11 mouse cellular contexts compared by ENCODE assay signal in the genomic region with DNA sequence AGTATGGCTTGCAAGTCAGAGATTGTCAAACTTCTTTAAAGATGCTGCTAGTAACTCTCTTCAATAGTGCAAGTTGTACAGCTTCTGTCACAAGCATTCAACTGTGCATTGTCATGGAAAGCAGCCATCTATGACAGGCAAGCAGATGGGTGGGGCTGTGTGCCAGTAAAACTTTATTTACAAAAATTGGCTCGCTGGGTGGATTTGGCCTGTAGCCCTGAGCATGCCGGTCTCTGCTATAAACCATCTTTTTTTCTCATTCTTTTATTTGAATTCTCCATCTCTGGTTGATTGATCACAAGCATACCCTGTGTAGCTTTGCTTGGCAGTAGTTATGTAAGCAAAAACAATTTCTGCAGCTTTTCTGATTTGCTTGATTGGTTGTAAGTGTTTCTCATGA.
DNase-seq lines count a peak whose midpoint lies in the region; ATAC-seq lines count a peak whose summit lies in the region.
"Had no signal": no experiment of that assay in that cellular context is flagged by ENCODE, and none has a peak within 500 bp of the region (broad histone marks: within the 10 kb centered on the region; RNA-seq: fewer than 3 reads in every experiment).

No protein-coding gene starts in this region.

- ATAC-seq in frontal cortex, adult (ENCODE audit: low TSS enrichment) = peak; percentile 34
- 0 out of 2 replicates have a peak, but pooled peaks have one; percentile 67 for ATAC-seq in neural tube, embryonic 13.5 days (ENCODE audit: low read depth)
- no peak for ATAC-seq in kidney, embryonic 14.5 days (ENCODE audit: low FRiP score, low TSS enrichment)
- ATAC-seq: CD4-positive, CD25-positive, alpha-beta regulatory T cell, adult 4 months; liver, embryonic 12.5 days had no signal

- peaks cover 7% of the 10 kb centered on the region; the same call in 1 of the 2 replicates for H3K4me1 ChIP-seq in neural tube, embryonic 13.5 days (replicated peaks)
- no peaks in the 10 kb centered on the region for H3K4me1 ChIP-seq in kidney, embryonic 14.5 days (ENCODE audit: control insufficient read depth, insufficient read depth, low read length)
- H3K4me1 ChIP-seq in limb, embryonic 10.5 days = peaks cover 14% of the 10 kb centered on the region
- H3K4me1 ChIP-seq: liver, embryonic 12.5 days had no signal

- no peaks in the 10 kb centered on the region; the same call in 1 of the 2 replicates for H3K9me3 ChIP-seq in neural tube, embryonic 13.5 days
- H3K9me3 ChIP-seq in kidney, embryonic 14.5 days (ENCODE audit: control insufficient read depth, low read length) = no peaks in the 10 kb centered on the region
- no peaks in the 10 kb centered on the region for H3K9me3 ChIP-seq in limb, embryonic 10.5 days (replicated peaks)
- H3K9me3 ChIP-seq: liver, embryonic 12.5 days had no signal

- H3K4me3 ChIP-seq in neural tube, embryonic 13.5 days = no peak overlapping the region
- H3K4me3 ChIP-seq in kidney, embryonic 14.5 days (ENCODE audit: low read length) = no peak overlapping the region
- no peak overlapping the region for H3K4me3 ChIP-seq in limb, embryonic 10.5 days
- H3K4me3 ChIP-seq: liver, embryonic 12.5 days had no signal

- no peak overlapping the region for H3K4me2 ChIP-seq in neural tube, embryonic 13.5 days
- no peak overlapping the region for H3K4me2 ChIP-seq in kidney, embryonic 14.5 days (replicated peaks; ENCODE audit: low read depth, low read length)
- H3K4me2 ChIP-seq: liver, embryonic 12.5 days had no signal

- 58% methylated on average over 2 of the region's 2 CpGs for WGBS in neural tube, embryonic 13.5 days
- WGBS in kidney, embryonic 14.5 days = 56% methylated on average over 2 of the region's 2 CpGs
- WGBS in limb, embryonic 10.5 days = 89% methylated on average over 2 of the region's 2 CpGs

- H3K27me3 ChIP-seq in neural tube, embryonic 13.5 days = no peaks in the 10 kb centered on the region
- no peaks in the 10 kb centered on the region for H3K27me3 ChIP-seq in kidney, embryonic 14.5 days (ENCODE audit: control insufficient read depth, insufficient read depth, low read length)
- no peaks in the 10 kb centered on the region for H3K27me3 ChIP-seq in limb, embryonic 10.5 days (ENCODE audit: low read depth, poor library complexity, severe bottlenecking)
- H3K27me3 ChIP-seq: liver, embryonic 12.5 days had no signal

- H3K9ac ChIP-seq in neural tube, embryonic 13.5 days = no peak overlapping the region
- H3K9ac ChIP-seq in kidney, embryonic 14.5 days (ENCODE audit: low read depth, low read length) = no peak overlapping the region
- H3K9ac ChIP-seq: liver, embryonic 12.5 days had no signal

- no peaks in the 10 kb centered on the region for H3K36me3 ChIP-seq in neural tube, embryonic 13.5 days
- H3K36me3 ChIP-seq in kidney, embryonic 14.5 days (ENCODE audit: control insufficient read depth, insufficient read depth, low read length) = no peaks in the 10 kb centered on the region
- no peaks in the 10 kb centered on the region for H3K36me3 ChIP-seq in limb, embryonic 10.5 days
- H3K36me3 ChIP-seq: liver, embryonic 12.5 days had no signal

- no peak for DNase-seq in frontal cortex, postnatal 25 days (ENCODE audit: low spot score in 2 of 2)
- DNase-seq in neural tube, embryonic 10.5 days (ENCODE audit: extremely low spot score, low spot score) = no peak
- DNase-seq in left cerebral cortex, postnatal 36 days (ENCODE audit: low spot score in 2 of 2) = peak; percentile 23 to 40
- DNase-seq in testis, postnatal 10 days (ENCODE audit: low spot score) = no peak
- no peak for DNase-seq in limb, embryonic 10.5 days (ENCODE audit: low spot score)
- DNase-seq: gastrocnemius, postnatal 14 days had no signal

- intact Hi-C loops in left cerebral cortex, postnatal 36 days (cut with DNase I) = no loop called here

- no peak overlapping the region for H3K27ac ChIP-seq in neural tube, embryonic 13.5 days (replicated peaks)
- H3K27ac ChIP-seq in kidney, embryonic 14.5 days (ENCODE audit: low read depth, low read length) = no peak overlapping the region
- no peak overlapping the region for H3K27ac ChIP-seq in limb, embryonic 10.5 days
- H3K27ac ChIP-seq: liver, embryonic 12.5 days had no signal

Comparison
In these comparisons a context has a peak if more than half of its experiments do, and no peak if none do; other contexts are left out.
1. DNase-seq: peak in left cerebral cortex, postnatal 36 days (2 of 2); none in frontal cortex, postnatal 25 days (0 of 2), neural tube, embryonic 10.5 days (single experiment), testis, postnatal 10 days (single experiment) and limb, embryonic 10.5 days (single experiment).